Mouse (Mus musculus) kidney, adult 18-20 months (tissue): ENCODE results near the gene Mpo.
A peak's percentile ranks its signal among the peaks of the same experiment; 100 is the strongest.

ENCODE experiments used
- DNase-seq: peaks from one replicate; pipeline ENCODE4 v3.0.0; 2021

The Mpo gene

GRCm38 (mm10) chr11:87793460-87793859 is at the start of gene Mpo:
Gene Mpo, plus strand, starts transcription at chr11:87793581.
- no peak for DNase-seq

- DNase-seq: no peak
These were observed 49.7 kb upstream of the Mpo start for GRCm38 (mm10) chr11:87743691-87744090.

- no peak for DNase-seq
These were observed 48.4 kb upstream of the Mpo start for GRCm38 (mm10) chr11:87744964-87745363.

GRCm38 (mm10) chr11:87745632-87746555 is 47.5 kb upstream of the Mpo start:
- DNase-seq: no peak

- no peak for DNase-seq
These were observed 46.1 kb upstream of the Mpo start for GRCm38 (mm10) chr11:87747312-87747711.

- DNase-seq: no peak
These were observed 45.7 kb upstream of the Mpo start for GRCm38 (mm10) chr11:87747716-87748115.

- DNase-seq: peak; percentile 16
These were observed 45.0 kb upstream of the Mpo start for GRCm38 (mm10) chr11:87748132-87749119.

- DNase-seq: no peak
These were observed 44.0 kb upstream of the Mpo start for GRCm38 (mm10) chr11:87749192-87750042.

- DNase-seq: no peak
These were observed 43.3 kb upstream of the Mpo start for GRCm38 (mm10) chr11:87750043-87750421.

- no peak for DNase-seq
These were observed 42.9 kb upstream of the Mpo start for GRCm38 (mm10) chr11:87750521-87750920.

- DNase-seq: no peak
These were observed 42.4 kb upstream of the Mpo start for GRCm38 (mm10) chr11:87751031-87751430.

- DNase-seq: no peak
These were observed 41.9 kb upstream of the Mpo start for GRCm38 (mm10) chr11:87751491-87751966.

GRCm38 (mm10) chr11:87752307-87752706 is 41.1 kb upstream of the Mpo start:
- no peak for DNase-seq

- DNase-seq: no peak
These were observed 40.1 kb upstream of the Mpo start for GRCm38 (mm10) chr11:87753255-87753654.

GRCm38 (mm10) chr11:87753891-87754501 is 39.4 kb upstream of the Mpo start:
- no peak for DNase-seq

GRCm38 (mm10) chr11:87754603-87755002 is 38.8 kb upstream of the Mpo start:
- no peak for DNase-seq

GRCm38 (mm10) chr11:87755360-87756017 is 37.9 kb upstream of the Mpo start:
- DNase-seq: no peak

- no peak for DNase-seq
These were observed 37.0 kb upstream of the Mpo start for GRCm38 (mm10) chr11:87756251-87756820.

- DNase-seq: no peak
These were observed 36.1 kb upstream of the Mpo start for GRCm38 (mm10) chr11:87757001-87757954.
